Mouse (Mus musculus) testis, adult 2 months (tissue): Measurements from ENCODE around the gene Wdr12.

Source experiments
- CTCF ChIP-seq: fragments of 200-500 bp; IDR thresholded peaks from 2 replicates; pipeline ENCODE4 v1.5.1; 2012; ENCODE audit warnings: low read depth, mild to moderate bottlenecking, inconsistent platforms, low read length, moderate library complexity; ENCODE audit not compliant: control insufficient read depth, insufficient read depth, insufficient replicate concordance
- POLR2A ChIP-seq: fragments of 200-500 bp; IDR thresholded peaks from 2 replicates; pipeline ENCODE4 v1.6.1; 2012; ENCODE audit warnings: low read depth, mild to moderate bottlenecking, inconsistent platforms, low read length, moderate library complexity; ENCODE audit not compliant: control insufficient read depth

DNA sequence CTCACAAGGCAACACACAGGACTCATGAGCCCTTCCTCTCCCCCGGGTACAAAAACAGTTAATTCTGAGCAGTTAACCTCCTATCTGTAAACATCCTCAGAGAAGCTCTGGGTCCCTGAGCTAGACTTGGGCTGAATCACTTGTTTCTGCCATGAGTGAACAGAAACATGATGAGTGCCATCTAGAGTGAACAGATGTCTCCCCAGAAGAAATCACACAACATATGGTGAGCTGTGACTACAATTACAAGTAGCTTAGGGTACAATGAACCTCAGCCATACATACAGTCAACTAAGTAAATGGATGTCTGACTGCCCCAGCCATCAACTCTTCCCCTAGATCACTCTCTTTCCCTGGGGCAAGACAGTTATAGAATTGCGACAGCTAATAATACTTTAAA lies 63.4 kb downstream of the Wdr12 start:
- TF ChIP-seq CTCF = no peak
- TF ChIP-seq POLR2A = no peak
